Mouse (Mus musculus) liver, adult 2 months (tissue): ENCODE measurements at regions not wholly inside any gene's neighbourhood (a gene's known extent, or its start where the extent isn't known, plus 50 kb on each side); places are given as distances from the start of the nearest gene placed in this dataset.

Experiments
- CTCF ChIP-seq: fragments of 200-500 bp; IDR thresholded peaks from 2 replicates; pipeline ENCODE4 v1.5.1; 2011; ENCODE audit warnings: low read depth, low read length, control low read depth
- POLR2A ChIP-seq: fragments of 200-500 bp; IDR thresholded peaks from 2 replicates; pipeline ENCODE4 v1.6.1; 2011; ENCODE audit warnings: low read length, control low read depth; ENCODE audit not compliant: insufficient read depth; ENCODE audit errors: extremely low read depth

GRCm38 (mm10) chr13:107575025-107575424 is 469.2 kb upstream of the Smim15 start:
- TF ChIP-seq CTCF (no peak), POLR2A (no peak)
